22 mouse cellular contexts compared by ENCODE assay signal in genomic region chr10:19621408-19622048, GRCm38 (mm10). TPM values are rescaled to one million over a fixed set of nuclear protein-coding genes. Genes with fewer than 3 reads are reported as not detected.
DNase-seq lines count a peak whose midpoint lies in the region.
"Had no signal": no experiment of that assay in that cellular context is flagged by ENCODE, and none has a peak within 500 bp of the region (broad histone marks: within the 10 kb centered on the region; RNA-seq: fewer than 3 reads in every experiment).

TSS of gene Il22ra2 (plus strand) at chr10:19621998.

- DNase-seq in adrenal gland, postnatal 25 days: peak; percentile 12
- DNase-seq in adrenal gland, postnatal 4 days (ENCODE audit: low spot score in 2 of 2): no peak
- peak; percentile 41 for DNase-seq in thymus, postnatal 4 days
- DNase-seq in thymus, postnatal 25 days: no peak
- peak; percentile 57 for DNase-seq in lung, postnatal 14 days
- DNase-seq in frontal cortex, postnatal 25 days (ENCODE audit: low spot score in 2 of 2): no peak
- no peak for DNase-seq in right cerebral cortex, postnatal 25 days
- DNase-seq in kidney, postnatal 14 days: no peak
- DNase-seq: cerebellum, adult 11-12 months; cerebellum, adult 9-11 months; gastrocnemius, postnatal 25 days; heart, adult 2 months; heart, postnatal 4 days; kidney, adult 8-10 months; layer of hippocampus, adult 9-11 months; midbrain, embryonic 14.5 days; right cerebral cortex, postnatal 14 days had no signal

RNA-seq across cellular contexts. Expression of gene Il22ra2, which starts in this region (rescaled TPM):
- not detected in 2 replicates for total RNA-seq in adrenal gland, postnatal 25 days (2021)
- not detected for total RNA-seq in adrenal gland, postnatal 4 days (2021)
- total RNA-seq: gastrocnemius, adult 18-20 months; gastrocnemius, postnatal 25 days; heart, adult 2 months; heart, postnatal 4 days; left cerebral cortex, postnatal 10 days; liver, adult 2 months; megakaryocyte-erythroid progenitor cell, adult 5-6 weeks; MEL had no signal

Comparison
In these comparisons a context has a peak if more than half of its experiments do, and no peak if none do; other contexts are left out.
1. DNase-seq: peak in thymus, postnatal 4 days (single experiment) and lung, postnatal 14 days (single experiment); none in adrenal gland, postnatal 4 days (0 of 2), thymus, postnatal 25 days (single experiment), frontal cortex, postnatal 25 days (0 of 2), right cerebral cortex, postnatal 25 days (single experiment) and kidney, postnatal 14 days (single experiment).
2. Peak in DNase-seq in adrenal gland, postnatal 25 days; RNA of the gene not detected or under 1 TPM.